Mouse (Mus musculus) layer of hippocampus, adult 9-11 months (tissue): ENCODE measurements around the gene Gm10031.
"Not testable (repeated sequence)": the region's sequence is repeated elsewhere in the genome, so short reads cannot be mapped to it uniquely, and the experiment has no call there.

ENCODE experiments used
- DNase-seq: peaks from one replicate; pipeline ENCODE4 v3.0.0; 2022

The Gm10031 gene

DNA sequence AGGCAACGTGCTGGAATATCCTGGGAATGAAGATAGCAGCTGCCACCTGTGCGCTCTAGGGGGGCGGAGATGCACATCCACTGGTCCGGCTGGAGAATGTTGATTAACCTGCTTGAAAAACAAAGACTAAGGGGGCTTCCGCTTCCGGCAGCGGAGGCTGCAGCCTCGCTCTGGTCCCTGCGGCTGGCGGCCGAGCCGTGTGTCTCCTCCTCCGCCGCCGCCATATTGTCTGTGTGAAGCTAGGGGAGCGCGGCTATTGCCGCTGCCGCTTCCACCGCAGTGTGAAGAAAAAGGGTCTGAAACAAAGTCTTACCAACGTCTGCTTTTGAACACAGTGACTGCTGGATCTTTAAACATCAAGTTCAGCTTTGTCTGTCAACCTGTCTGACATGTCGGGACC lies at the start of gene Gm10031:
Gm10031 (plus strand) TSS at position 171 of the 400 bp plus-strand sequence.
- DNase-seq: not testable (repeated sequence)

DNA sequence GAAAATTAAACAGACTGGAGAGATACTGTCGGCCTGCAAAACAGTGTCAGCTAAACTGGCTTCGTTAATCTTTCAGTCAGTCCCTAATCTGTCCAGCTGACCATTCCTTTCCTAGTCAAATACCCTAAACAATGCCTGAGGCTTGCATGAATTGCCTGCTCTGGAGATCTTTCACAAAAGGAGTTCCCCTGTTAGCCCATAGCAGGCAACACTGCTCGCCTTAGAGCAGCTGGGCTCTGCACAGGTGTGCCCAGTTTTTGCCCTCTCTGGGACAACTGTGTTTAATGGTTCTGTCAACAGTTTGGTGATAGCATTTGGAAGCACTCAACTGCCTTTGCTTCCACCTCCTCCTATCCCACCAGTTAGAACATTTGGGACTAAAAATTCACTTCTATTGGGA lies 49.0 kb upstream of the Gm10031 start:
- DNase-seq: no peak

DNA sequence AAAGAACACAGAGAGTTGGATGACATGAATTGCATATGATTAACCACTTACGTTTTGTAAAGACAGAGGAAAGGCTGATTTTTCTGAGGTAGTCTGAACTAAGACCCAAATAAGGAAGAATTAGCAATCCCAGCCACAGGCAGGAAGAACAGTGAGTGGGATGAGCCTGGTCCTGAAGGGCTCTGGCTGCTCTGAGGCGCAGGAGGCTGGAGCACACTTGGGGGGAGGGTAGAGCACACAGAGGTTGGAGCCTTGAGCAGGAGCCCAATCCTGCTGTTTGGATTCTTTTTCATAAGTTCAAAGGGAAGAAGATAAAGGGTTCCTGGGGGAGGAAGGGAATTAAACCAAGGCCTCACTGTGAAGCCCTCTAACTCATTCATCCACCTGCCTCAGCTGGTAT lies 47.8 kb upstream of the Gm10031 start:
- DNase-seq: no peak

DNA sequence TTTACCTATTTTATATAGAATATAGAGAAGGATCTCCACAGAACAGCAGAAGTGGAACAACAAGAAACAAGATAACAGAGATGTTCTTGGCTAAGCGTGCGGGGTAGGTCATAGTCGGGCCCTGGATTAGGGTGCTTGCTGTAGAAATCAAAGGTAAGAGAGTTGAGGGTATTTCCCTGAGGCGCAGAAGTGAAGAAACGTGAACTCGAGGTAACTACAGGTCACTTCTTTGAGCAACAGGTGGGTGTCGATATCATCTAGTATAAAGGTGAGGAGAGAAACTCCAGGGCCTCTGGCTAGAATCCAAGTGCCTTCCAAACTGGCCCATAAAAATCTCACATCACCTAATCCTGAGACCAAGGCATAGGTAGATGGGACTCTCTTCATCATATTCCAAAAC lies 47.3 kb upstream of the Gm10031 start:
- no peak for DNase-seq

DNA sequence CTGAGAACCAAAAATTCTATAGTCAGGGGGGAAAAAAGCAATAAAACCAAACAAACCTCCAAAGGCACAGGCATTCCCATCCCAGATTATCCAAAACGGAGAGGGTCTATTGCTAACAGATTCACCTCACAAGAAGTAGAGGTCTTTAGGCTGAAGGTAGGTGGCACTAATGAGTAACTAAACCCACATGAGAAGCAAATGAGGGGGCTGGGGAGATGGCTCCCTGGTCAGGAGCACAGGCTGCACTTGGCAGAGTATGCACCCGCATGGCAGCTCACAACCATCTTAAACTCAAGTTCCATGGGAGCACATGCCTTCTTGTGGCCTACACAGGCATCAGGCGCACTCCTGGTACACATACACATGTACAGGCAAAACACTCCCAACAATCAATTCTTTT lies 42.0 kb upstream of the Gm10031 start:
- DNase-seq: no peak

DNA sequence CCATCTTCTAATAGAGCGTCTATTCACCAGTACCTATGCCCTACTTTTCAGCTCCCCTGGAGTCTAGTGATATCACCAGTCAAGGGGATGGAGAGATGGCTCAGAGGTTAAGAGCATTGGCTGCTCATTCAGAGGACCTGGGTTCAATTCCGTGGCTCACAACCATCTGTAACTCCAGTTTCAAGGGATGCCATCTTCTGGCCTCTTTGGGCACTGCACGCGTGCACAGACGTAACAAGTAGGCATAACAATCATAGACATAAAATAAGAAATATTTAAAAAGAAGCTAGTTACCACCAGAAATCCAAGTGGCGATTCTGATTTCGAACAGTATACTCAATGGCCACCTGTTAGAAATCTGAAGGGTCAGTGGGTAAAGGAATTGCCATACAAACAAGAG lies 36.3 kb upstream of the Gm10031 start:
- no peak for DNase-seq

DNA sequence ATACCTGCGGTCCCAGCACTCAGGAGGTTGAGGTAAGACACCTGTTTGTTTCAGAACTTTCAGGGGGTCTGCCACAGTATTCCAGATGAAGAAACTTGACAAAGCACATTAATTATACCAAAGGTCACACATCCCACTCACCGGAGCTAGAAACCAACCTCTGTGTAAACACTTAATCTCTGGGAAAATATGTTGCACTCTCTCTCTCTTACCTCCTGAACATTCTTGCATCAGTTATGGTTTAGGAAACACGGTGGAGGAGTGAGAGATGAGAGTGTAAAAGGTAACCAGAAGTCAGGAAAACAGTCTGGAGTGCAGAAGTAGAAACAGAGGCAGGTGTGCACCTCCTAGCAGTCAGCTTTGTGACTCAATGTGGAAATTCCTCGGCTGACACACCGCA lies 35.8 kb upstream of the Gm10031 start:
- no peak for DNase-seq

DNA sequence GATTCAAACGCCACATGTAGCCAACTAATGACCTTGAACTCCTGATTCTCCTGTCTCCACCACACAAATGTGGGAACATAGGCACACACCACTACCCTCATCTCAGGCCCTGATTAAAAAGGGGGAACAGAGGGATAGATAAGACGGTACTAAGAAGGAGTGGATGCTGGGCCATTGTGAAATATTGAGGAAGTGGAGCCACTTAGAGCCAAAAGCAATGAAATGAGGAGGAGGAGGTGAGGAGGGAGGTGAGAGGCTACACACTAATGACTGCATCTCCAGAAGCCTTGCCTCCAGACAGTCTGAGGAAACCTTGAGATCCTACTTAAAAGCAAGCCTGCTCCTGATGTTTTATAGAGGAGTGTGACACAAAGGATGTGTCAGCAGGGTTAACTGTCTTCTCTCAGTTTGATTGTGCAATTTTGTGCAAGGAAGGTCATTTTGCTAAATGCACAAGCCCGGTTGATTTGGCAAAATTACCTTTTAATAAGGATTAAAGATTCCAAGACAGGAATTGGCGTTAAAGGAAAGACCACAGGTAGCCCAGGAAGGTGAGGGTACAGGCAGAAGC lies 32.5 kb upstream of the Gm10031 start:
- no peak for DNase-seq

DNA sequence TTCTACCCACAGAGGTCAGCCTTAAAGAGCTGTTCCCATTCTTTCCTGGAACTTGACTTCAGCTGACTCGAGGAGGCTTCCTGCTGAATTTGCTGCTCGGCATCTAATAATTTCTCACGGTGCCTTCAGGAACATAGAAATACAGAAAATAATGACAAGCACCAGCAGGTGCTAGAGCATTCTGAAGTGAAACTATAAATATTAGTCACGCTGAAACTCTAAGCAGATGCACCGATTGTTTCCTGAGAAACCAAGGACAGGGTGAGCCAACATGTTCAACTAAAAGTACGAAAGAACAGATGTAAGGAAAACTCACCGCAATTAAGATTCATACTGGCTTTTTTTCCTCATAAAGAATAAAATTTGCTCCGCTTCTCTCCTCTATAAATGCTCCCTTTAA lies 28.8 kb upstream of the Gm10031 start:
- DNase-seq: peak; percentile 6

DNA sequence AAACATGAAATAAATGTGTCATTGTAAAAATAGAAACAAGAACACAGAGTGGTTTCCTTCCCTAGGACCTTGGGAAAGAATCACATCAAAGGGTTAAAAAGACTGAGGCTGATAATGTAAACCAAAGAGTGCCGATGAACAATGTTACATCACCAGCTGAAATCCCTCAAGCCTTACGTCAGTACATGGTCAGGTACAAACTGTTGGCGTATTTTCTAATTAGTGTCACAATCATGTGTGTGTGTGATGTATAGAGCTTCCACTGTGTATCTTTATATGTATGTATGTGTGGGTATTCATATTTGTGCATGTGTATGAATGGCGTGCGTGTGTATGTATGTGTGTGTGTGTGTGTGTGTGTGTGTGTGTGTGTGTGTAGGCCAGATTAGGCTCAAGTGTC lies 26.9 kb upstream of the Gm10031 start:
- no peak for DNase-seq

DNA sequence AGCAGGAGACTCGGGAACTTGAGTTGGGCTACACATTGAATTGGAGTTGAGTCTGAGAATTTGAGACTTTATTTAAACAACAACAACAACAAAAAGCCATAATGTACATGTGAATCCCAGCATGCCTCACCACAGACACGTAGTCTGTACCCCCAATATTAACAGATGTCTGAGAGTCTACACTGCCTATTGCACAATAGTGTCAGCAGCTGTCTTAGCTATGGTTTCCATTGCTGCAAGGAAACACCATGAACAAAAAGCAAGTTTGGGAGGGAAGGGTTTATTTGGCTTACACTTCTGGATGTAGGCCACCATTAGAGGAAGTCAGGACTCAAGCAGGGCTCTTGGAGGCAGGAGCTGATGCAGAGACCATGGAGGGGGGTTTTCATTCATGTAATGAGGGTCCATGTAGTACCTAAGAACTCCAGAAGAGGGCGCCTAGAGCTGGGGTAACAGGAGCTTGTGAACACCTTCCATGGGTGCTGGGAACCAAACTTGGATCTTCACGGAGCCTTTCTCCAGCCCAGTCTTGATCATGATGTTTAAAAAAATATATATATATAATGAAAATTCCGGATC lies 18.8 kb upstream of the Gm10031 start:
- DNase-seq: no peak

DNA sequence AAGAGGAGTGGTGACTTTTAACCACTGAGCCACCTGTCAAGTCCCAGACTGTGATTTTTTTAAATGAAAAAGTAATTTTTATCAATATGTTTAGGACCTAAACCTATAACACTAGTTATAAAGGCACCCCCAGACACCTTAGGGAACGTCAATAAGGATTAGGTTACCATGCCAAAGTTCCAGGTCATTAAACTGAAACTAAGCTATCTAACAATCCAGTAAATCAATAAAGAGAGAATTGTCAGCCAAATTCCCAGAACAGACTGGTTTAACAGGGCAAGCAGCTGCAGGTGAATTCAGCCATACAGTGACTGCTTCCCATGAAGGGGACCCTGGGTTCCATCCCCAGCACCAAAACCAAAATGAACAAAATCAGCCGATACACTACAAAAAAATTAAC lies 17.9 kb upstream of the Gm10031 start:
- DNase-seq: no peak

DNA sequence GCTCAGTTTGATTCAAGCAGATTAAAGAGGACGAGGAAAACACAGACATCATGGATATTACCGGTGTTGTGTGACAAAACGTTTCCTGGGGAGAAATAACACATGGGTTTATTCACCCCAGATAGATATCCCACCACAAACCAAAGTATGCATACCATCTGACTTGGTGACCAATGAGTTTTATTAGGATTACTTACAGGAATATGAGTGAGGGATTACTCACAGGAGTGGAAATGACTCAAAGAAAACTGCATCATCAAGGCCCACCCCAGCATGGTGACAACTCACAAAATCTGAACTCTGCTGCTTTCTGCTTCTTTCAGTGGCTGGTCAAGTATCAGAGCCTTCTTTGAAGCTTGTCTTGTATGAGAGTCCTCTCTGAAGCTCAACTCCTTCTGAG lies 16.1 kb upstream of the Gm10031 start:
- no peak for DNase-seq

DNA sequence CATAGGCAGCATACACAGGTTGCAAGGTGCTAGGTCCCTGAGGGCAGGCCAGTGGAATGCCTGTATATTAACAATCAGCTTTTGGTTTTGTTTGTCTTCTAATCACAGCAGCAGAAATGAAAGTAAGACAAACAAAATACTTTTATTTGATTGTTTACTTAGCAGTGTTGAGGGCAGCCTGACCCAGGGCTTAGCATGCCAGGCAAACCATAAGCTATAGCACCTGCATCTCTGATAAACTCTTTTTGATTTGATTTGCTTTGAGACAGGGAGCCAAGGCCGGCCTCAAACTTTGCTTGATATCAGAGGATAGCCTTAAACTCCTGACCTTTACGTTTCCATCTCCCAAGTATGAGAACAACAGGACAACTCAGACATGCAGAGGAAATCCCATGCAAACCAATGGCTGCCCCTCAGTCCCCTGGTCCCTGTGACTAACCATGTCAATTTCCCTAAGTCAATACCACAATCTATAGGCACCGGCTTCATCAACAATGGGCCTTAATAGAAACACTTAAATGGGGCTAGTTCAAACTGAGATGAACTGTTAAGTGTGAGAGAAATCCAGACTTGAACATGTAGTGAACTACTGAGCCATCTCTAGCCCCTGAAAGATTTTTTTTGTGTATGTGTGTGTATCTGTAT lies 3.6 kb upstream of the Gm10031 start:
- DNase-seq: no peak

DNA sequence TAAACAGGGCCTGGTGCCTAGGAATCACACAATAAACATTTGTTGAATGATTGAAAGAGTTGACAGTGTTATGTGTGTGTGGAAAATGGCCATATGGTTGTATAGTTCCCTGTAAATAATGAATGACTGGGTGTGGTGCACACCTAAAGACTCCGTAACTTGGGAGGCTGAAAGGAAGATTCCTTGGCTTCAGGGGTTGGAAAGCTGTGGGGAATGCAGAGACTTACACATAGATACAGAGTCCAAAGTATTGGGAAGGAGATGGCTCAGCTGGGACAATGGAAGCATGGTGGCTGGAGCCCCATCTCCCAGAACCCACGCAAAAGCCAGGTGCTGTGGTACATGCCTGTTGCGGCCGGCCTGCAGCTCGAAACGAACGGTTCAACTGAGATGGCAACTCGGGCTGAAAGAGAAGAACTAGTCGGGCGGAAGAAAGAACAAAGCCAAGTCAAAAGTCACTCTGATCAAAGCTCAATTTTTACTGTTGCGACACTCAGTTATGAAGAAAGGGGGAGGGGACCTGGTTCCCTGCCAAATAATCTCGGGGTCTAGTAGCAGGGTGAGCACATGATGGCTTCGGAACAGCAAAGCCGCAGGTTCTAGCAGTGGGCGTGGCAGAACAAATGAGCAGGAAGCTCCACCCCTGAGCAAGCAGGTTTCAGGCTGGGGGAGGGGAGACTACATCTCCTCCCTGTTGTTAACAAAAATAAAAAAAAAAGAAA lies 1.9 kb upstream of the Gm10031 start:
- no peak for DNase-seq

DNA sequence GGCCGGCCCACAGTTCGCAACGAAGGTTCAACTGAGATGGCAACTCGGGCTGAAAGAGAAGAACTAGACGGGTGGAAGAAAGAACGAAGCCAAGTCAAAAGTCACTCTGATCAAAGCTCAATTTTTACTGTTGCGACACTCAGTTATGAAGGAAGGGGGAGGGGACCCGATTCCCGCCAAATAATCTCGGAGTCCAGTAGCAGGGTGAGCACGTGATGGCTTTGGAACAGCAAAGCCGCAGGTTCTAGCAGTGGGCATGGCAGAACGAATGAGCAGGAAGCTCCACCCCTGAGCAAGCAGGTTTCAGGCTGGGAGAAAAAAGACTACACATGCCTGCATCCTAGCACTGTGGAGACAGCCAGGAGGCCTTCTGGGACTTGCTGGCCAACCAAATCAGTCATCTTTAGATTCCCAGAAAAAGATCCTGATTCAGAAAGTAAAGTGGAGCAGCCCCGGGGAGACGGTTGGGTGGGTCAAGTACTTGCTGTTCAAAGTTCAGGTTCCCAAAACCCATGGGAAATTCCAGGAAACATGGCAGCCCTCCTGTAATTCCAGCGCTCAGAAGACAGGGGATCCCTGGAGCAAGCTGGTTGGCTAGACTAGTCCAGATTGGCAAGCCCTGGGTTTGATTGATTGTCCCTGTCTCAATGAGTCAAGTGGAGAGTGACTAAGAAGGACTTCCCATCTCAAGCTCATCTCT lies 8.8 kb downstream of the Gm10031 start:
- not testable (repeated sequence) for DNase-seq

DNA sequence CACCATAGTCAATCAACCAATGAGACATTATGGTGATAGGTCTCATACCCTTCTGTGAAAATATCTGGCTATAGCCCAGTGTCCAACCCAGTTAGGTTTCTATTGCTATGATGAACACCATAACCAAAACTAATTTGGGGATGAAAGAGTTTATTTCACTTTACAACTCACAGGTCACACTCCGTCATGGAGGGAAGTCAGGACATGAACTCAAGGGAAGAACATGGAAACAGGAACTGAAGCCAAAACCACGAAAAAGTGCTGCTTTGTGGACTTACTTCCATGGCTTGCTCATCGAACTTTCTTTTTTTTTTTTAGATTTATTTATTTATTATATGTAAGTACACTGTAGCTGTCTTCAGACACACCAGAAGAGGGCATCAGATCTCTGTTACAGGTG lies 9.7 kb downstream of the Gm10031 start:
- no peak for DNase-seq

DNA sequence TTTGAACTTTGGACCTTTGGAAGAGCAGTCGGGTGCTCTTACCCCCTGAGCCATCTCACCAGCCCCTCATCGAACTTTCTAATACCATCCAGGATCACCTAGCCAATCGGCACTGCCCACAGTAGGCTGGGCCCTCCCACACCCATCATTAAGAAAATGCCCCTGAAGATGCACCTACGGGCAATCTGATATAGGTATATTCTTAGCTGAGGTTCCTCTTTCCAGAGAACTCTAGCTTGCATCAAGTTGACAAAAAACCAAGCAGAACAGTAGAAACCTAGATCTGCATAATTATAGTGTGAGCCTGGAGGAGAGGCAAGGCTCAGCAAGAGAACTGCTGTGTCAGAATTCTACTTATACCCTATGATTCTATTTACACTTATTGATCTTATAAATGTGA lies 10.1 kb downstream of the Gm10031 start:
- no peak for DNase-seq

DNA sequence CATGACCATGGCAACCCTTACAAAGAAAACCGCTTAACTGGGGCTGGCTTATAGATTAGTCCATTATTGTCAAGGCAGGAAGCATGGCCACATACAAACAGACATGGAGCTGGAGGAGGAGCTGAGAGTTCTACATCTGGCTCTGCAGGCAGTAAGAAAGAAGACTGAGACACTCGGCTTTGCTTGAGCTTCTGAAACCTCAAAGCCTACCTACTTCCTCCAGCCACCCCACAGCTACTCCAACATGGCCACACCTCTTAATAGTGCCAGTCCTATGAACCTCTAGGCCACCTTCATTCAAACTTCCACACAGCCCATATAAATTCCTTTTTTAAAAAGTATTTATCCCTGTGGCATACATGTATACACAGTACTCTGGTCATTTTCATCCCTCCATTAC lies 13.2 kb downstream of the Gm10031 start:
- no peak for DNase-seq

DNA sequence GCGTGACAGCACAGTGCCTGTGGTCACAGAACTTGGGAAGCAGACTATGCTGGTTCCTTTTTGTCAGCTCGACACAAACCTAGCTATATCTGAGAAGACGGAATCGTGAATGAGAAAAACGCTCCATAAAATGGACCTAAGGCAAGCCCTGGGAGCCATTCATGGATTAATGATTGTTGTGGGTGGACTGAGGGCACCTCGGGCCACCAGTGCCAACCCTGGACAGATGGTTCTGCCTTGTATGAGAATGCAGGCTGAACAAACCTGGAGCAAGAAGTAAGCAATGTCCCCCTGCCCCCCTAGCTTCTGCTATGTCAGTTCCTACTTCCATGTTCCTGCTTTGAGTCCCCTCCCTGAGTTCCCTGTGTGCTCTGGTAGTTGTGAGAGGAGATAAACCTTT lies 13.9 kb downstream of the Gm10031 start:
- no peak for DNase-seq

DNA sequence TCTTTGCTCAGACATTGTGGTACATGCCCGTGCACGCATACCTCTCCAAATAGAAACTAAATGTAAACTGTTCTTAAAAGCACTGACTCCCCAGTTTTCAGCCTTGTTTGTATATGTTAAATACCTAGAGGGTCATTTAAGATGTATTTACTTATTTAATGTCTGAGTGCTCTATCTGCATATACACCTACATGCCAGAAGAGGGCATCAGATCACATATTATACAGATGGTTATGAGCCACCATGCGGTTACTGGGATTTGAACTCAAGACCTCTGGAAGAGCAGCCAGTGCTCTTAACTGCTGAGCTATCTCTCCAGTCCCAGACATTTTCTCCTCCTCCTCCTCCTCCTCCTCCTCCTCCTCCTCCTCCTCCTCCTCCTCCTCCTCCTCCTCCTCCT lies 14.6 kb downstream of the Gm10031 start:
- DNase-seq: no peak

DNA sequence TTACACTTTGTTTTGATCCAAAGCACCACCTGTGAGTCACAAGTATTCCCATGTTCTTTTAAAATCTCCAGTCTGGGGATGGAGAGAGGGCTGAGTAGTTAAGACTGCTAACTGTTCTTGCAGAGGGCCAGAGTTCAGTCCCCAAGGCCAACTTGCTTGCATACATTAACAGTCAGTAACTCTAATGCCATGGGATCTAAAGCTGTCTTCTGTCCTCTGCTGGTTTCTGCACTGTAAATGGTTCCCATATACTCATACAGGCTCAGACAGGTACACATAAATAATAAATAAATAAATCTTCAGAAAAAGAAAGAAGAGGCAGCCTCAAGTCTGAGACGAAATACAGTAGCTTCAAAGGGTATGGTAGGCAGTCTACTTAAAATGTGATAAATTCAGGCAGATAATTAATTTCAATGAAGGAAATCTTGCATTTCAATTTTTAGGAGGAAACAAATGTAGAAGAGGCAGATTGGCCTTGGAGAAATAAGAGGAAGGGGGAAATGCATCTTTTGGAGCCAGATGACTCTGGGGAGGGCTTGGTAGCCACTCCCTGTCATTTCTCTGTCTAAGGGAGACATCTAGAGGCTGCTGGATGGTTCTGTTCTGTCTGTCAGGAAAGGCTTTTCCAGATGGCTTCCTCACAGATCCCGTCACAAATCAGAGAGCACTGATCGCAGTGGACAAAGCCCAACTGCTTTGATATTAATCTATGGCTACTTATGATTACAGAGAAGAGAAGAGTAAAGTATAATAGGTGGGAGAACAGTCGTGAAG lies 16.2 kb downstream of the Gm10031 start:
- peak; percentile 33 for DNase-seq

DNA sequence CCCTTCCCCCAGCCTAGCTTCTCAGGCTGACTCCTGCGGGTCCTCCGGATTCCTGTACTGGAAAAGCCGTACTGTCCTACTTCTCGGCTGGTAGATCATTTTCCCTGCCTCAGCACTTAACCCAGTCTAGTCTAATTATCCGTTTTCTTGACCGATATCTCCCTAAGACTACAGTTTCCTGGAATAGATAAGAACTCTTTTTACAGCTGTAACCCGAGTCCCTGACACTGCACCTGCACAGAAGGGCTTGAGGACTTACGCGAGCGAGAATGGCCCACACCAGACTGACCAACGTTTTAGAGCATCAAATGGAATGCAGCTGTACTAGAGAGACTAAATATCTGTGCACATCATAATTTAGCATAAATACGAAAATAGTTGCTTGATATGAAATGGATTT lies 20.2 kb downstream of the Gm10031 start:
- no peak for DNase-seq
